Mouse (Mus musculus) thymus, adult 18-20 months (tissue): ENCODE data around the gene Med18.
A peak's percentile ranks its signal among the peaks of the same experiment; 100 is the strongest.
"Not testable (repeated sequence)": the region's sequence is repeated elsewhere in the genome, so short reads cannot be mapped to it uniquely, and the experiment has no call there.

ENCODE experiments used
- DNase-seq, 2 experiments: peaks; one replicate each; pipeline ENCODE4 v3.0.0; 2022; ENCODE audit warnings: mixed read lengths in 2 of 2

Med18 gene

DNA sequence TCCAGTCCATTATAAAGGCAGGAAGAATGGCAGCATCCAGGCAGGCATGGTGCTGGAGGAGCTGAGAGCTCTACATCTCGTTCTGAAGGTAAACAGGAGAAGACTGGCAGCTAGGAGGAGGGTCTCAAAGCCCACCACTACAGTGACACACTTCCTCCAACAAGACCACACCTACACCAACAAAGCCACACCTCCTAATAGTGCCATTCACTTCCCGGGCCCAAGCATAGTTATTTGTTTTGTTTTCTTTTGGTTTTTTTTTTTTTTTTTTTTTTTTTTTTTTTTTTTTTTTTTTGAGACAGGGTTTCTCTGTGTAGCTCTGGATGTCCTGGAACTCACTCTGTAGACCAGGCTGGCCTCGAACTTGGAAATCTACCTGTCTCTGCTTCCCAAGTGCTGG lies 18.4 kb upstream of the Med18 start:
- not testable (repeated sequence) for DNase-seq

DNA sequence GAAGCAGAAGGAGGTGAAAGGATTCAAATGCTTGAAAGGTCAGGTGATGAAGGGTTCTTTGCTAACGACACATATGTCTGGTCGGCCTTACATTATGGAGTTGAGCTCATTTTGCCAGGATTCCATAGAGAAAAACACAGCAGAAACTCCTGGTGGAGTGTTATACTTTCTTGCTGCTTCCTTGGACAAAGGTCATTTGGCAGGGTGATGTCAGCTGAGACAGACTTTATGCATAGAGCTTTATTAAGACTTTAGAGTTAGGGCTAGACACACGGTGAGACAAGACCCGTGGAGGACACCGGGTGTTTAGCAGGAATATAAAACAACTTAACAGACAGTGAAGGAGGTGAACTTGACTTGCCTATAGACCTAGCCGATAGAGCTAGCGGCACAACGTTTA lies 14.1 kb upstream of the Med18 start:
- no peak for DNase-seq

DNA sequence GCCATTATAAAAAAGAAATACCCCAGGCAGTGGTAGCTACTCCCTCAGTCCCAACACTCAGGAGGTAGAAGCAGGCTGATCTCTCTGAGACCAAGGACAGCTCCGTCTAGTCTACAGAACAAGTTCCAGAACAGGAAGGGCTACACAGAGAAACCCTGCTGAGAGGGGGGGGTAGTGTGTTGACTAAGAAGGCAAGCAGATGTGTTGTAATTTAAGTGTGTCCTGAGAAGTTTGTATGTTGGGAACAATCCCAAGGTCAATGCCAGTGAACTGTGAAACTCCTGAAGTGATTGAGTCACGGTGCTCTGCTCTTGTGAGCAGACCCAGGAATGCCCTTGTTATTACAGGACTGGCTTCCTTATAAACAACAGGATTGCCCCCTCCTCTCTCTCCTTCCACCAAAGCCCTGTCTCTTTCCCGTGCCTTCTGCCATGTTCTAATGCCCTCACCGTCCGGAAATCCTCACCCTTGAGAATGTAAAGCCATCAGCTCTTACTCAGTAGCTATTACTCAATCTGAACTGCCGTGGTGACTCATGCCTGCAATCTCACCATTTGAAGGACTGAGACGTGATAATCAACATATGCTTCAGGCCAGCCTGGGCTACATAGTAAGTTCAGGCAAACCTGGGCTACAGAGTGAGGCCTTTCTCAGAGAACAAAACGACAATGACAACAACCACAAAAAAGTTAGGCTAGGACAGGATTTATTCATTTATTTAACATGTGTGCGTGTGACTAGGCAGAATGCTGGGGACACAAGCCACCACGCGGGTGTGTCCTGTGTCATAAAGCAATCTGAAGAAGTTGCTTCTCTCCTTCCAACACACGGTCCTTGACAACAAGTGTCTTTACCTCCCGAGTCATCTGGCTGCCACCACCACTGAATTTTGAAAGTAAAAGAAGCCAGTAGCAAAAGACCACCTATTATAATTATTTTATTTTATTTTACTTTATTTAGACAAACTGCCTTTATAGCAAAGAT lies 12.5 kb upstream of the Med18 start:
- no peak for DNase-seq

DNA sequence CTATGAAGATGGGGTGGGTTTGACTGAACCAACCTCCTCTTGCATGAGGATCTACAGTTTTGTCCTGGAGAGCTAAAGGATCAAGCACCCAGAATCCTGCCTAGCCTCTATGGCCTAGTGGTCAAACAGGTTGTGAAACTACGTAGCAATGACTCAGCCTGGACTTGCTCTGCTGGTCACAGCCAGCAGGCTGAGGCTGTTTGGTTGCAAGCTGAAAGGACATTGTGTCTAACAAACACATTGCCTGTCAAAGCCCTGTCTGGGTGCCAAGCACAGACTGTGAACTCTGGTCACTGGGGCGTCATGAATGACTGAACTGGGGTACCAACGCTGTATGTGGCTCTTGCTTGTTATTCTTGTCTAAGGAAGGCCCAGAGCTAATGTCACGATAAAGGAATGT lies 10.9 kb upstream of the Med18 start:
- DNase-seq: no peak

DNA sequence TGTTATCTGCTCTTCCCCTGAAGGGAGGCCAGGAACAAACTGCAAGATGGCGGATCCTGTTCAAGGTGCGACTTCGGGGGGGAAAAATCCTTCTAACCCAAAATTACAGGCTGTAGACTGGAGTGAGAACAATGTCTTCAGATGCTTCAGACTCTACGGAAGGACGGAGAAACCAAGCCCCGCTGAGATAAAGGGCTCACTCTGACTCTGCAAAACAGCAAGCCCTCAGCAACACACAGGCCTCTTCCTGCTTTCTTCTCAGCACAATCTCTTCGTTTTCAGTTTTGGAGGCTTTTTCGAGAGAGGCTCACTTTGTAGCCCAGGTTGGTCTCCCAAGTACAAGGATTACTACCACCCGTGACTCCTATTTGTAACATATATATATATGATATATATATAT lies 9.7 kb upstream of the Med18 start:
- DNase-seq: no peak

DNA sequence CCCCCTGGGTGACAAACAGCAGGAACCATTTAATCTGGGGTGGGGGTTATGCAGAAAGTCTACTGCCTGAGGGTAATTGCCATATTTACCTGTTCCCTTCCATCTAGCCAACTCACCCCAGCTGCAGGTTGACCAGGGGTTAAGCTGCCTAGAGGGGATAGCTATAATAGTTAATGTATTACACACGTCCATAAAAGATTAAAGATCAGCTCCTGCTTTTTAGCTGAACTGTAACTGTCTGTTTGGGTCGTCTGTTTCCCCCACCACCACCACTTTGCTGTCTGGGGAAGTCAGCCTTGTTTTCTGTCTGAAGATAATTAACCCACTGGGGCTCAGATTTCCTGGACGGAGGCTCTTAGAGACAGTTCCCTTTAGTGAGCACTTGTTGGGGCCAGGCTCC lies 6.2 kb upstream of the Med18 start:
- no peak for DNase-seq

GRCm38 (mm10) chr4:132464255-132464613 lies 513 bp upstream of the Med18 start:
- DNase-seq: no peak

DNA sequence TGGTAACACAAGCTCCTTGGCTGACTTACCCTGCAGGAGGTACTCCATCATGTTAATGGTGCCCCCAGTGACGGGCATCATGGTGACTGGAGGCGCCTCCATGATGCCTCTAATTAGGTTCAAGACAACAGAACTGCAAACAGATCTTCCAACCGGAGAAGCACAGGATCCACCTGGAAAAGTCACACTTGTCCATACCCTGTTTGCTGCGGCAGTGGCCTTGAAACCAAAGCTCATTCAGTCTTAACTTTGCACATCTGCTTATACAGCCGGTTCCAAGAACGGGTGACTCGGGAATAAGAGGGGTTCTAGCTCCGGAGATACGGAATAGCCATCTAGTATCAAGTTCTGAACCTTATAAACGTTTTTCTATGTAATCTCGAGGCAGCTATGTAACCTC lies 885 bp downstream of the Med18 start:
- no peak for DNase-seq

DNA sequence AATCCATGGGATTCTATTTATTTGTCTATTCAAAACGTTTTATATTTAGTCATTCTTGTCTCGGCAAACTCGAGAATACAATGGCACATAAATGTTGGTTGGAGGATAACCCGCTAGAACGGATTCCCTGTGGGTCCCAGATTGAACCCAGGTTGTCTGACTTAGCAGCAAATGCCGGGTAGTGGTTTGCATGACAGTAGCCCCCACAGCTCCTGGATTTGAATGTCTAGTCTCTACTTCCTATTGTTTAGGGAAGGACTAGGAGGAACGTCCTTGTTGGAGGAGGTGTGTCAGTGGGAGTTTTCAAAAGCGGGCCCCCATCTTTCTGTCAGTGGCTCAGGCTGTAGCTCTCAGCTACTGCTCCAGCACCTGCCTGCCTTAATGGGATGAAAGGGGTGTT lies 3.5 kb downstream of the Med18 start:
- DNase-seq: no peak

DNA sequence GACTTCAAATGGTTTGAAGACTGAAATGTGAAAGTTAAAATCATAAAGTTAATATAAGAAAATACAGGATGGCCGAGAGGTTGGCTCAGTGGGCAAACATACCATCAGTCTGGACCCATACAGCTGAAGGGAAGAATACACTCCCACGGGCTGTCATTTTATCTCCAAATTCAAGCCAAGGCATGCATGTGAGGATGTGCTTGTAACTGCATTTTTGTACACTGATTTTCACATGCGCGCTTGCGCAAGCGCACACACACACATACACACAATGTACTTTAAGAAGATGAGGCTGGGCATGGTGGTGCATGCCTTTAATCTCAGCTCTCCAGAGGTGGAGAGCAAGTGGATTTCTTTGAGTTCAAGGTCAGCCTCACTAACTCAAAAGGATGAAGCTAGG lies 8.2 kb downstream of the Med18 start:
- no peak for DNase-seq

GRCm38 (mm10) chr4:132455146-132455545 lies 8.6 kb downstream of the Med18 start:
- DNase-seq: no peak

DNA sequence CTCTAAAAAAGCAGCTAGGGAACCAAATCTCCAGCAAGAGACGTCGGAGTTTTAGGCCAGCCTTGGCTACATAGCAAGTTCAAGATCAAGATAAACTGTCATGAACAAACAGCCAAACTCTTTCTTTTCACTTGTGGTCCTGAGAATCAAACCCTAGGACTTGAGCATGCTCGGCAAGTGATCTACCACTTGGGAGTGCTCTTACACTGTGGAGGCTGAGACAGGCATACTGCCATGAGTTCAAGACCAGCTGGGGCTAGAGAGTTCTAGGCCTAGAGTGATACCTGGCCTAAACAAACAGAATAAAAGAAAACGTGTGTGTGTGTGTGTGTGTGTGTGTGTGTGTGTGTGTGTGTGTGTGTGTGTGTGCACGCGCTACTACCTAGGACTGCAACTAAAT lies 9.5 kb downstream of the Med18 start:
- no peak for DNase-seq

GRCm38 (mm10) chr4:132449778-132450177 lies 13.9 kb downstream of the Med18 start:
- DNase-seq: no peak

GRCm38 (mm10) chr4:132446105-132446504 lies 17.6 kb downstream of the Med18 start:
- DNase-seq: no peak

GRCm38 (mm10) chr4:132444516-132444915 lies 19.2 kb downstream of the Med18 start:
- DNase-seq: no peak

DNA sequence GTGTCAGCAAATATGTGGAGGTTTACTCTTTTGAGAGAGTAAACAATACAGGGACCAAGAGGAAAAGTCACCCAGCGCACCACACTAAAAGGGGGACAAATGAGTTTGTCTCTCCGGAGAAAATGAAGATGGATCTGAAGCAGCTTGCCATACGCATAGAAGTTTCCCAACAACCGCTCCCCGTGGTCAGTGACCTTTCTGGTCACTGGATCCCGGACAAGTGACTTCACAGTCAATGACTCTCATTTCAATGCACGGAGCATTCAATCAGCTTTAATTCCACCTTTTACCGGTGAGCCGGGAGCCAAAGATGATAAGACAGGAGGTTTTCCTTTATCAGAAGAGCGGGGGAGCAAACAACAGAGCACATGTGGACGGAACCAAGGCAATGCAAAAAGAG lies 25.9 kb downstream of the Med18 start:
- DNase-seq: no peak

GRCm38 (mm10) chr4:132432717-132433372 lies 30.9 kb downstream of the Med18 start:
- no peak for DNase-seq

- DNase-seq: no peak
Measured at GRCm38 (mm10) chr4:132428022-132428542, 35.6 kb downstream of the Med18 start.

GRCm38 (mm10) chr4:132427493-132427892 lies 36.2 kb downstream of the Med18 start:
- DNase-seq: no peak

GRCm38 (mm10) chr4:132426021-132426420 lies 37.7 kb downstream of the Med18 start:
- no peak for DNase-seq

DNA sequence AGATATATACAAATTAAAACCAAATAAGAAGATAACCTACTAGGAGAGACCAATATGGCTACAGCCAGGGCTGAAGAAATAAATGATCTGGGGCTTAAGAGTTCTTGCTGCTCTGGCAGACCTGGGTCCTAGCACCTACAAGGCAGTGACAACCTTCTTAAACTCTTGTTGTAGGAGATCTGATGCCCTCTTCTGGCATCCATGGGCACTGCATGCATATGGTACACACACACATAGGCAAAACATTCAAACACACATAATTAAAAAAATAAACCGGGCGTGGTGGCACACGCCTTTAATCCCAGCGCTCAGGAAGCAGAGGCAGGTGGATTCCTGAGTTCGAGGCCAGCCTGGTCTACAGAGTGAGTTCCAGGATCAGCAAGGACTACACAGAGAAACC lies 39.0 kb downstream of the Med18 start:
- no peak for DNase-seq

DNA sequence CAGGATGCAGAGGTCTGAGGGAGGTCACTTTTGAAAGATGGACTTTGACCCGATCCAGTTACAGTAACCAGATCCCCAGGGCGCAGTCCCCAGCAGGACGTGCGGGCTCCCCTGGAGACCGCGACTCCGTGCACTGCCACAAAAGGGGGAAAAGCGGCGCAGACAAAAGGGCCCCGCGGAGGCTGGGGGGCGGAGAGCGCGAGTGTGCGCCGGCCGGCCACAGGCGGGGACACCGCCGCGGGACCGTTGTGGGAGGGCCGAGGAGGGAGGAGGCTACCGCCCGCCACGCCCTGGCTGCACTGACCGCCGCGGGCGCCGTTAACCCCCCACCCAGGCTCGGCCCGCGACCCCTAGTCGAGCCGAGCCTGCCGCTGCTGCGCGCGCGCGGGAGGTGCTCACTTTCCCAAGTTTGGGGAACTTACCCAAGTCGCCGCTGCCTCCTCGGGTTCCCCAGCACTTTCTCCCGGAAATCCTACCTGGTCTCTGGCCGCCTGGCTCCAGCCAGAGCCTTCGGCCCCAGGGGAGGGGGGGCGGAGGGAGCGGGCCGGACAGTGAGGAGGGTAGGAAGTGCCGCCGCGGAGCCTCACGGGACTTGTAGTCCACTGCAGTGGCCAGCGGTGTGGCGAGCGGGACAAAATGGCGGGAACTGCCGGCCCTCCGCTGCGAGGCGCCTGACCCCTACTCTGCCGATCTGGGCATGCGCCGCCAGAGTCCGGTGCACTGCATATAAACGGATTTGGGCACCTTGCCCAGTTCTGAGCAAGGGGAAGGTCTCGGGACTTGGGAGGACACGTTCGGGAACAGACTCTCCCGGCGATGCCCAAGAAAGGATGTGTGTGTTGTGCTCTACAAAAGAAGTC lies 41.6 kb downstream of the Med18 start, which contains the start of gene Phactr4:
Gene Phactr4, minus strand, starts transcription at position 567 of the 860 bp plus-strand sequence.
- peak; percentile 78 to 81 for DNase-seq

DNA sequence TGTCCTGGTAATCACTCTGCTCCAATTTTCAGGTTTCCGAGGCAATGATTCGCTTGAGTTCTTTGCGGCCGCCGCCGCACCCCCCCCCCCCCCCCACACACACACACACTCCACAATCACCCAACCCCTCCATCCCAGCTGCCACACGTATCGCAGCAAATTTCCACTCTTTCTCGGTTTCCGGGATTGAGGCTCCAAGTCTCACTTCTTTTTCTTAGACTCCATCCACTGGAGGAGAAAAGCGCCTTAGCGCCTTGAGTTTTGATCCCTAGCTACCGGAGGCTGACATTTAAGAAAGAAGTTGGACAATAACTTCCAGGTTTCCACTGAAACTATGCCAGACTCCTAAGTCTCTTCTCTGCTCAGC lies 42.2 kb downstream of the Med18 start:
- peak in 1 of 2 experiments; percentile 7 for DNase-seq
